Mouse (Mus musculus): Measurements from ENCODE around the gene Wdr46. TPM values are rescaled to one million over a fixed set of nuclear protein-coding genes. Genes with fewer than 3 reads are reported as not detected.

Gene Wdr46
- polyA plus RNA-seq, 1 experiment from 2014 or later: 38.8 TPM

GRCm38 (mm10) chr17:33935422-33936055, 4.9 kb upstream of the Wdr46 start:
- no peak for ATAC-seq (ENCODE audit: low FRiP score)
- H3K27ac ChIP-seq: no peak overlapping the region
- no peak overlapping the region for H3K4me2 ChIP-seq (replicated peaks)
- H3K4me1 ChIP-seq: peaks cover 21% of the 10 kb centered on the region
- H3K36me3 ChIP-seq: peaks cover 56% of the 10 kb centered on the region
- no peak overlapping the region for H3K4me3 ChIP-seq
- no peaks in the 10 kb centered on the region for H3K9me3 ChIP-seq (replicated peaks)
- no peaks in the 10 kb centered on the region for H3K27me3 ChIP-seq
- WGBS: 89% methylated on average over 21 of the region's 21 CpGs
- H3K9ac ChIP-seq: no peak overlapping the region

GRCm38 (mm10) chr17:33936993-33937392, 3.5 kb upstream of the Wdr46 start:
- 0 out of 2 replicates have a peak overlapping the region, but pooled peaks have one; percentile 1 for H3K4me3 ChIP-seq
- no peak for ATAC-seq (ENCODE audit: low FRiP score)
- peaks cover 22% of the 10 kb centered on the region for H3K4me1 ChIP-seq
- no peaks in the 10 kb centered on the region for H3K27me3 ChIP-seq
- no peak overlapping the region for H3K27ac ChIP-seq
- WGBS: 82% methylated on average over 15 of the region's 15 CpGs
- no peak overlapping the region for H3K4me2 ChIP-seq (replicated peaks)
- no peak overlapping the region; the same call in 1 of the 2 replicates for H3K9ac ChIP-seq
- peaks cover 54% of the 10 kb centered on the region for H3K36me3 ChIP-seq
- H3K9me3 ChIP-seq (replicated peaks): no peaks in the 10 kb centered on the region

- 82% methylated on average over 11 of the region's 11 CpGs for WGBS
- Histone ChIP-seq H3K27me3 (no peaks in the 10 kb centered on the region), H3K4me1 (peaks cover 23% of the 10 kb centered on the region), H3K9ac (no peak overlapping the region), H3K9me3 (replicated peaks) (no peaks in the 10 kb centered on the region), H3K4me3 (peak overlapping the region; percentile 84; the same call in 1 of the 2 replicates), H3K4me2 (replicated peaks) (peak overlapping the region; percentile 97; the same call in 1 of the 2 replicates), H3K27ac (no peak overlapping the region), H3K36me3 (peaks cover 49% of the 10 kb centered on the region)
- no peak for ATAC-seq (ENCODE audit: low FRiP score)
Measured at GRCm38 (mm10) chr17:33938783-33939182, 1.7 kb upstream of the Wdr46 start.

- WGBS: 2% methylated on average over 26 of the region's 26 CpGs
- Histone ChIP-seq H3K36me3 (peaks cover 50% of the 10 kb centered on the region), H3K9me3 (replicated peaks) (no peaks in the 10 kb centered on the region), H3K9ac (peak overlapping the region; percentile 90), H3K4me1 (peaks cover 23% of the 10 kb centered on the region), H3K27me3 (no peaks in the 10 kb centered on the region), H3K4me2 (replicated peaks) (peak overlapping the region; percentile 97), H3K27ac (no peak overlapping the region), H3K4me3 (peak overlapping the region; percentile 84)
- ATAC-seq (ENCODE audit: low FRiP score): peak; percentile 18
Measured at GRCm38 (mm10) chr17:33940981-33941380, 521 bp downstream of the Wdr46 start.

- WGBS: 54% methylated on average over 19 of the region's 19 CpGs
- peaks cover 53% of the 10 kb centered on the region for H3K36me3 ChIP-seq
- ATAC-seq (ENCODE audit: low FRiP score): no peak
Measured at GRCm38 (mm10) chr17:33941381-33941780, 921 bp downstream of the Wdr46 start.

GRCm38 (mm10) chr17:33943454-33943853, 3.0 kb downstream of the Wdr46 start:
- H3K9me3 ChIP-seq (replicated peaks): no peaks in the 10 kb centered on the region
- H3K4me3 ChIP-seq: no peak overlapping the region
- peaks cover 47% of the 10 kb centered on the region for H3K36me3 ChIP-seq
- no peaks in the 10 kb centered on the region for H3K27me3 ChIP-seq
- no peak overlapping the region for H3K9ac ChIP-seq
- ATAC-seq (ENCODE audit: low FRiP score): no peak
- peaks cover 23% of the 10 kb centered on the region for H3K4me1 ChIP-seq
- 96% methylated on average over 15 of the region's 15 CpGs for WGBS
- H3K4me2 ChIP-seq (replicated peaks): no peak overlapping the region
- H3K27ac ChIP-seq: no peak overlapping the region

More at GRCm38 (mm10) chr17:33941381-33941780, 921 bp downstream of the Wdr46 start:
- H3K4me3 ChIP-seq: peak overlapping the region; percentile 84
- no peaks in the 10 kb centered on the region for H3K9me3 ChIP-seq (replicated peaks)
- no peak overlapping the region for H3K27ac ChIP-seq
- H3K9ac ChIP-seq: peak overlapping the region; percentile 90
- peaks cover 23% of the 10 kb centered on the region for H3K4me1 ChIP-seq
- no peaks in the 10 kb centered on the region for H3K27me3 ChIP-seq
- peak overlapping the region; percentile 97 for H3K4me2 ChIP-seq (replicated peaks)

GRCm38 (mm10) chr17:33947430-33948089, 7.1 kb downstream of the Wdr46 start:
- Histone ChIP-seq H3K4me3 (no peak overlapping the region), H3K36me3 (peaks cover 69% of the 10 kb centered on the region), H3K4me1 (peaks cover 33% of the 10 kb centered on the region), H3K9me3 (replicated peaks) (no peaks in the 10 kb centered on the region), H3K27me3 (no peaks in the 10 kb centered on the region), H3K4me2 (replicated peaks) (no peak overlapping the region), H3K9ac (no peak overlapping the region), H3K27ac (no peak overlapping the region)
- no peak for ATAC-seq (ENCODE audit: low FRiP score)
- 93% methylated on average over 10 of the region's 10 CpGs for WGBS

- Histone ChIP-seq H3K36me3 (peaks cover 70% of the 10 kb centered on the region), H3K9me3 (replicated peaks) (no peaks in the 10 kb centered on the region), H3K4me2 (replicated peaks) (no peak overlapping the region), H3K9ac (no peak overlapping the region), H3K27me3 (no peaks in the 10 kb centered on the region), H3K27ac (no peak overlapping the region), H3K4me3 (no peak overlapping the region), H3K4me1 (peaks cover 40% of the 10 kb centered on the region)
- 87% methylated on average over 22 of the region's 22 CpGs for WGBS
- ATAC-seq (ENCODE audit: low FRiP score): no peak
Measured at GRCm38 (mm10) chr17:33948090-33948904, 7.8 kb downstream of the Wdr46 start.

GRCm38 (mm10) chr17:33948905-33949537, 8.6 kb downstream of the Wdr46 start:
- H3K4me1 ChIP-seq: peaks cover 46% of the 10 kb centered on the region
- no peaks in the 10 kb centered on the region for H3K27me3 ChIP-seq
- WGBS: 90% methylated on average over 19 of the region's 19 CpGs
- H3K27ac ChIP-seq: no peak overlapping the region
- H3K4me3 ChIP-seq: no peak overlapping the region
- no peak for ATAC-seq (ENCODE audit: low FRiP score)
- H3K9ac ChIP-seq: no peak overlapping the region
- no peak overlapping the region for H3K4me2 ChIP-seq (replicated peaks)
- H3K9me3 ChIP-seq (replicated peaks): no peaks in the 10 kb centered on the region
- peaks cover 70% of the 10 kb centered on the region for H3K36me3 ChIP-seq

GRCm38 (mm10) chr17:33950131-33950625, 9.7 kb downstream of the Wdr46 start:
- H3K4me2 ChIP-seq (replicated peaks): peak overlapping the region; percentile 87
- H3K4me3 ChIP-seq: peak overlapping the region; percentile 44
- peaks cover 63% of the 10 kb centered on the region for H3K36me3 ChIP-seq
- peaks cover 55% of the 10 kb centered on the region for H3K4me1 ChIP-seq
- peak overlapping the region; percentile 74 for H3K9ac ChIP-seq
- H3K27ac ChIP-seq: peak overlapping the region; percentile 91
- no peaks in the 10 kb centered on the region for H3K9me3 ChIP-seq (replicated peaks)
- ATAC-seq (ENCODE audit: low FRiP score): no peak; the same call in 1 of the 2 replicates
- H3K27me3 ChIP-seq: no peaks in the 10 kb centered on the region
- WGBS: 77% methylated on average over 10 of the region's 10 CpGs

GRCm38 (mm10) chr17:33951021-33951946, 10.8 kb downstream of the Wdr46 start, which contains the start of gene B3galt4:
Gene B3galt4, minus strand, starts transcription at chr17:33951488.
- no peaks in the 10 kb centered on the region for H3K9me3 ChIP-seq (replicated peaks)
- peaks cover 53% of the 10 kb centered on the region for H3K36me3 ChIP-seq
- H3K27me3 ChIP-seq: no peaks in the 10 kb centered on the region
- H3K9ac ChIP-seq: peak within 1 kb of the TSS; percentile 74
- WGBS: under 1% methylated on average over 45 of the region's 45 CpGs
- peak within 1 kb of the TSS; percentile 91 for H3K27ac ChIP-seq
- H3K4me1 ChIP-seq: peaks cover 56% of the 10 kb centered on the region
- peak within 1 kb of the TSS; percentile 87 for H3K4me2 ChIP-seq (replicated peaks)
- peak; percentile 72 for ATAC-seq (ENCODE audit: low FRiP score)
- H3K4me3 ChIP-seq: peak within 1 kb of the TSS; percentile 44
